In genomic region chr5:124015727-124016126, GRCm38 (mm10) we compare ENCODE assay signal across 14 mouse cellular contexts. TPM values are rescaled to one million over a fixed set of nuclear protein-coding genes. Genes with fewer than 3 reads are reported as not detected.
DNase-seq lines count a peak whose midpoint lies in the region; ATAC-seq and TF ChIP-seq lines count a peak whose summit lies in the region.
"Had no signal": no experiment of that assay in that cellular context is flagged by ENCODE, and none has a peak within 500 bp of the region (broad histone marks: within the 10 kb centered on the region; RNA-seq: fewer than 3 reads in every experiment).

No protein-coding gene starts in this region.

- peaks cover 3% of the 10 kb centered on the region for H3K36me3 ChIP-seq in heart, embryonic 13.5 days
- no peaks in the 10 kb centered on the region; the same call in 1 of the 2 replicates for H3K36me3 ChIP-seq in kidney, embryonic 14.5 days (ENCODE audit: control insufficient read depth, insufficient read depth, low read length)
- H3K36me3 ChIP-seq: forebrain, embryonic 12.5 days; intestine, embryonic 15.5 days had no signal

- 69% methylated on average over 2 of the region's 2 CpGs for WGBS in heart, embryonic 13.5 days
- 80% methylated on average over 2 of the region's 2 CpGs for WGBS in kidney, embryonic 14.5 days

- H3K4me2 ChIP-seq in heart, embryonic 13.5 days, result 0 out of 2 replicates have a peak overlapping the region, but pooled peaks have one; percentile 62
- H3K4me2 ChIP-seq in kidney, embryonic 14.5 days (replicated peaks; ENCODE audit: low read depth, low read length), result no peak overlapping the region
- H3K4me2 ChIP-seq: embryonic facial prominence, embryonic 13.5 days; forebrain, embryonic 12.5 days; intestine, embryonic 15.5 days had no signal

- H3K4me3 ChIP-seq in heart, embryonic 13.5 days, result no peak overlapping the region
- no peak overlapping the region for H3K4me3 ChIP-seq in left cerebral cortex, adult 2 months
- no peak overlapping the region for H3K4me3 ChIP-seq in kidney, embryonic 14.5 days (ENCODE audit: low read length)
- H3K4me3 ChIP-seq: embryonic facial prominence, embryonic 13.5 days; forebrain, embryonic 12.5 days; intestine, embryonic 15.5 days had no signal

- TF ChIP-seq CTCF in left cerebral cortex, adult 2 months (IDR thresholded peaks at IDR 0.05), result no peak

- no peaks in the 10 kb centered on the region for H3K9me3 ChIP-seq in heart, embryonic 13.5 days
- H3K9me3 ChIP-seq in kidney, embryonic 14.5 days (ENCODE audit: control insufficient read depth, low read length), result no peaks in the 10 kb centered on the region
- H3K9me3 ChIP-seq: embryonic facial prominence, embryonic 13.5 days; forebrain, embryonic 12.5 days; intestine, embryonic 15.5 days had no signal

- H3K27ac ChIP-seq in heart, embryonic 13.5 days (replicated peaks), result peak overlapping the region; percentile 96
- H3K27ac ChIP-seq in left cerebral cortex, adult 2 months, result peak overlapping the region; percentile 83; the same call in 1 of the 2 replicates
- no peak overlapping the region for H3K27ac ChIP-seq in kidney, embryonic 14.5 days (ENCODE audit: low read depth, low read length)

- intact Hi-C loops in heart, postnatal 25 days (cut with DNase I), result loop anchor here (2.0 kb wide), 1 partner anchor 15 kb away; no protein-coding TSS in a partner anchor
- intact Hi-C loops in left cerebral cortex, adult 2 months (cut with DNase I), result no loop called here
- intact Hi-C loops in left cerebral cortex, postnatal 36 days (cut with DNase I), result no loop called here

- H3K4me1 ChIP-seq in heart, embryonic 13.5 days, result peaks cover 99% of the 10 kb centered on the region
- peaks cover 72% of the 10 kb centered on the region for H3K4me1 ChIP-seq in kidney, embryonic 14.5 days (ENCODE audit: control insufficient read depth, insufficient read depth, low read length)

- H3K9ac ChIP-seq in heart, embryonic 13.5 days, result peak overlapping the region; percentile 12; the same call in 1 of the 2 replicates
- H3K9ac ChIP-seq in kidney, embryonic 14.5 days (ENCODE audit: low read depth, low read length), result no peak overlapping the region
- H3K9ac ChIP-seq: embryonic facial prominence, embryonic 13.5 days; forebrain, embryonic 12.5 days; intestine, embryonic 15.5 days had no signal

- DNase-seq in heart, postnatal 25 days (ENCODE audit: low spot score), result no peak
- no peak for DNase-seq in left cerebral cortex, adult 2 months (ENCODE audit: extremely low spot score in 1 of 2, low spot score in 2 of 2)
- no peak for DNase-seq in left cerebral cortex, postnatal 36 days (ENCODE audit: low spot score in 2 of 2)
- peak; percentile 48 for DNase-seq in 3T3-L1 (ENCODE audit: low read depth, low spot score)
- DNase-seq in T-cell, adult 2 months (ENCODE audit: low spot score), result peak; percentile 18
- no peak for DNase-seq in B cell, adult 2 months
- DNase-seq: cerebellum, postnatal 36 days; gastrocnemius, postnatal 10 days; thymus, adult 18-20 months had no signal

- H3K27me3 ChIP-seq in heart, embryonic 13.5 days (replicated peaks), result no peaks in the 10 kb centered on the region
- H3K27me3 ChIP-seq in kidney, embryonic 14.5 days (ENCODE audit: control insufficient read depth, insufficient read depth, low read length), result no peaks in the 10 kb centered on the region
- H3K27me3 ChIP-seq: embryonic facial prominence, embryonic 13.5 days; forebrain, embryonic 12.5 days; intestine, embryonic 15.5 days had no signal

- no peak for ATAC-seq in heart, embryonic 13.5 days (ENCODE audit: extremely low read depth, insufficient number of reproducible peaks, low FRiP score, low TSS enrichment)
- ATAC-seq in kidney, embryonic 14.5 days (ENCODE audit: low FRiP score, low TSS enrichment), result no peak
- ATAC-seq: intestine, embryonic 15.5 days had no signal

RNA-seq across cellular contexts. Expression of gene Vps37b, which starts 16.3 kb away (rescaled TPM):
- polyA plus RNA-seq in heart, embryonic 13.5 days (2015; fragmentation: Nextera tagmentation; extraction: Ambion mirVana), result 51.2 and 52.2 TPM in 2 replicates
- 10 to 100 TPM; 18.2 to 18.6 TPM for total RNA-seq in heart, postnatal 25 days (2021)
- total RNA-seq in left cerebral cortex, adult 2 months (2021), result 10 to 100 TPM; 46.1 to 47.3 TPM
- total RNA-seq in left cerebral cortex, postnatal 36 days (2021), result 10 to 100 TPM; 45.8 to 51.0 TPM
- 20.2 and 27.6 TPM in 2 replicates for polyA plus RNA-seq in kidney, embryonic 14.5 days (2014; fragmentation: Nextera tagmentation; extraction: Ambion mirVana)

RNA-seq across cellular contexts. Expression of gene Hip1r, which starts 42.3 kb away (rescaled TPM):
- polyA plus RNA-seq in heart, embryonic 13.5 days (2015; fragmentation: Nextera tagmentation; extraction: Ambion mirVana), result 4.7 and 5.6 TPM in 2 replicates
- 10 to 100 TPM; 13.4 to 19.0 TPM for total RNA-seq in heart, postnatal 25 days (2021)
- 10 to 100 TPM; 68.3 to 74.2 TPM for total RNA-seq in left cerebral cortex, adult 2 months (2021)
- 10 to 100 TPM; 70.3 to 77.3 TPM for total RNA-seq in left cerebral cortex, postnatal 36 days (2021)
- polyA plus RNA-seq in kidney, embryonic 14.5 days (2014; fragmentation: Nextera tagmentation; extraction: Ambion mirVana), result 11.0 and 13.0 TPM in 2 replicates

Comparison
In these comparisons a context has a peak if more than half of its experiments do, and no peak if none do; other contexts are left out.
1. DNase-seq: peak in 3T3-L1 (single experiment) and T-cell, adult 2 months (single experiment); none in heart, postnatal 25 days (single experiment), left cerebral cortex, adult 2 months (0 of 2), left cerebral cortex, postnatal 36 days (0 of 2) and B cell, adult 2 months (0 of 2).